Mouse (Mus musculus) stomach, embryonic 14.5 days (tissue): ENCODE measurements around the gene Il27ra. TPM values are rescaled to one million over a fixed set of nuclear protein-coding genes. Genes with fewer than 3 reads are reported as not detected.

Experiments
- ATAC-seq: fragments of 200-750 bp; cut with Nextera tagmentation; 2 replicates; pipeline ENCODE4 v1.8.0; 2017; ENCODE audit warnings: low read depth, moderate TSS enrichment; ENCODE audit not compliant: insufficient number of reproducible peaks, insufficient read depth, low FRiP score
- H3K27ac ChIP-seq: fragments of 300-500 bp; sonication (generic); 2 replicates; pipeline ENCODE4 v1.5.1; 2014; ENCODE audit warnings: mild to moderate bottlenecking, low read length, moderate library complexity, mixed read lengths
- H3K27me3 ChIP-seq: fragments of 300-500 bp; sonication (generic); 2 replicates; pipeline ENCODE4 v1.6.1; 2014; ENCODE audit warnings: low read length, control low read depth, mixed read lengths; ENCODE audit not compliant: control insufficient read depth, insufficient read depth
- H3K36me3 ChIP-seq: fragments of 300-500 bp; sonication (generic); 2 replicates; pipeline ENCODE4 v1.6.1; 2014; ENCODE audit warnings: mild to moderate bottlenecking, control low read depth, low read length, moderate library complexity, mixed read lengths; ENCODE audit not compliant: control insufficient read depth, insufficient read depth
- H3K4me1 ChIP-seq: fragments of 300-500 bp; sonication (generic); 2 replicates; pipeline ENCODE4 v1.6.1; 2014; ENCODE audit warnings: low read length, control low read depth, mixed read lengths; ENCODE audit not compliant: control insufficient read depth, insufficient read depth
- H3K4me2 ChIP-seq: fragments of 300-500 bp; sonication (generic); replicated peaks from 2 replicates; pipeline ENCODE4 v1.6.1; 2014; ENCODE audit warnings: low read depth, low read length, control low read depth
- H3K4me3 ChIP-seq: fragments of 300-500 bp; sonication (generic); 2 replicates; pipeline ENCODE4 v1.5.1; 2014; ENCODE audit warnings: low read depth, low read length, control low read depth
- H3K9ac ChIP-seq: fragments of 300-500 bp; sonication (generic); replicated peaks from 2 replicates; pipeline ENCODE4 v1.6.1; 2014; ENCODE audit warnings: low read depth, mild to moderate bottlenecking, control low read depth, low read length, moderate library complexity, mixed read lengths
- H3K9me3 ChIP-seq: fragments of 300-500 bp; sonication (generic); 2 replicates; pipeline ENCODE4 v1.6.1; 2016; ENCODE audit warnings: low read depth, low read length, control low read depth; ENCODE audit not compliant: control insufficient read depth
- WGBS: fragments of 180-500 bp; shearing (Covaris S2); extraction: QIAGEN DNeasy Blood & Tissue Kit; methylation state at CpG from one replicate; pipeline ENCODE4 v1.1.7; 2014; 5-methylcytosine and 5-hydroxymethylcytosine counted together
- polyA plus RNA-seq: library from polyadenylated mRNA; unstranded; fragments of >200 nt; fragmentation: Nextera tagmentation; extraction: Ambion mirVana; gene quantifications from 2 replicates; pipeline ENCODE4 v1.2.1, GENCODE M21; 2014

Gene Il27ra
- polyA plus RNA-seq, 1 experiment from 2014 or later = 1.1 TPM

DNA sequence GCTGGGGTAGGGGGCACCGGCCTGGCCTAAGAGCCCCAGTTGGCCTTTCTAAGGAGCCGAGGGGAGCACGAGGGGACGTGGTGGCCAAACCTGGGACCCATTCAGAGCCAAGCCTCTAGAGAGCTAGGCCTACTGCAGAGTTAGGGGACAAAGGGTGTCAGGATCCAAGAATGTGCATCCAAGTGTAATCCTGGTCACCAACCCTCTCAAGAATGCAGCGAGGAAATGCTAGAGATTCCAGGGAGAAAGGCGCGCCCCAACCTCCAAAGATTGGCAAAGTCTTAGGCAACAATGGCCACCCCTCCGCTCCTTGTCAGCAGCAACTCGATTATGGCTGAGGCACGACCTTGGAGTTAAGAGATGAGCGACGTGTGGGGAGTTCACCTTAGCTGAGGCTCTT, 20.8 kb downstream of the Il27ra start:
- Histone ChIP-seq H3K27me3 (no peaks in the 10 kb centered on the region), H3K4me2 (peak overlapping the region; percentile 37), H3K27ac (peak overlapping the region; percentile 27; the same call in 1 of the 2 replicates), H3K4me1 (peaks cover 23% of the 10 kb centered on the region), H3K9me3 (no peaks in the 10 kb centered on the region), H3K9ac (0 out of 2 replicates have a peak overlapping the region, but pooled peaks have one; percentile 14), H3K4me3 (peak overlapping the region; percentile 18), H3K36me3 (no peaks in the 10 kb centered on the region)
- 43% methylated on average over 12 of the region's 12 CpGs for WGBS
- peak; percentile 2; the same call in 1 of the 2 replicates for ATAC-seq

DNA sequence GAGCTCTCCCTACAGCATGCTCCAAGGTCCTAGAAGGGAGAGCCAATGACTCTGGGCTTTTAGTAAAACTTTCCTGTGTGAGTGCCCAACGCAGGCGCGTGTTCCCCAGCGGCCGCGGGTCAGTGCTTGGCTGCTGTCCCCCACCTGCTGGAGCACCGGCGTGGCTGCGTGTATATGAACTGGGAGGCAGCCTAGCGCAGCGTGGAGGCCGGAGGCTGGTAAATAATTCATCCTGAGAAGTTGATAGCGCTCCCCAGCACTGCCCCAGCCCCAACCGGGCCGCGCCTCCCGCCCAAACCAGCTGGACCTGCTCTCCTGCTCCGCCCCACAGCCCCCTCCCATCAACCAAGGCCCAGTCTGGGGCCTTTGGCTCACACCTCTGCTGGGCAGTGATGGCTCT, 21.3 kb downstream of the Il27ra start, which contains the start of gene Palm3:
TSS of gene Palm3 (plus strand) at position 376 of the 400 bp plus-strand sequence.
- no peaks in the 10 kb centered on the region for H3K9me3 ChIP-seq
- WGBS = 7% methylated on average over 18 of the region's 18 CpGs
- peaks cover 23% of the 10 kb centered on the region for H3K4me1 ChIP-seq
- H3K4me2 ChIP-seq = peak within 1 kb of the TSS; percentile 37
- peak; percentile 87 for ATAC-seq
- H3K27ac ChIP-seq = peak within 1 kb of the TSS; percentile 27; the same call in 1 of the 2 replicates
- H3K36me3 ChIP-seq = no peaks in the 10 kb centered on the region
- peak within 1 kb of the TSS; percentile 18 for H3K4me3 ChIP-seq
- 0 out of 2 replicates have a peak within 1 kb of the TSS, but pooled peaks have one; percentile 14 for H3K9ac ChIP-seq
- no peaks in the 10 kb centered on the region for H3K27me3 ChIP-seq

DNA sequence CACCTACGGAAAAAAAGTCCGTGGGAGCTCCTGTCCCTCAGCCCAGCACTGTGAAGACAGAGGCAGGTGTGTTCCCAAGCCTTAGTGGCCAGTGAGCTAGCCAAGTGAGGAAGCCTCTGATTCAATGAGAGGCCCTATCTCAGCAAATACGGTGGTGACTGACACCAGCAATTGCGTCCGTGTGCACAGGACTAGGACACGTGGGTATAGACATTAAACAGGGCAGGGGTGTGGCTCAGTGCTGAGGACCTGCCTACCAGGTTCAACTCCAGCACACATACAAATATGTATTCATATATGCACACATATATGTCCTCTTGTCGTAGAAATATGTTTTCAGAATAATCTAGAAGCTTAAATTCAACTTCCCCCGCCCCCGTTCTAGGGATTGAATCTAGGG, 22.7 kb downstream of the Il27ra start:
- no peak overlapping the region for H3K4me2 ChIP-seq
- no peaks in the 10 kb centered on the region for H3K36me3 ChIP-seq
- no peaks in the 10 kb centered on the region for H3K27me3 ChIP-seq
- ATAC-seq = no peak
- no peak overlapping the region for H3K9ac ChIP-seq
- H3K9me3 ChIP-seq = no peaks in the 10 kb centered on the region
- H3K4me1 ChIP-seq = peaks cover 23% of the 10 kb centered on the region
- no peak overlapping the region for H3K4me3 ChIP-seq
- H3K27ac ChIP-seq = no peak overlapping the region
- WGBS = 76% methylated on average over 9 of the region's 9 CpGs

DNA sequence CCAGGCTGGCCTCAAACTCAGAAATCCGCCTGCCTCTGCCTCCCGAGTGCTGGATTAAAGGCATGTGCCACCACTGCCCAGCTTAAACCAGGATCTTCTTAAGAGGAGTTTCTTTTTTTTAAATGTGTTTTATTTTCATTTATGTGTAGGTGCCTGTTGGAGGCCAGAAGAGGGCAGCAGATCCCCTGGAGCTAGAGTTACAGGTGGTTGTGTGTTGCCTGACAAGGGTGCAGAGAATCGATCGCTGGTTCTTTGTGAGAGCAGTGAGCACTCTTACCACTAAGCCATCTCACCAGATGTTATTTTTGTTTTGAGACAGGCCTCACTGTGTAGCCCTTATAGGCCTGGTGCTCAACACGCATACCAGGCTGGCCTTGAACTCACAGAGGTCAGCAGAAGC, 26.6 kb downstream of the Il27ra start:
- H3K27me3 ChIP-seq = peaks cover 20% of the 10 kb centered on the region
- 88% methylated on average over 5 of the region's 5 CpGs for WGBS
- no peaks in the 10 kb centered on the region for H3K9me3 ChIP-seq

DNA sequence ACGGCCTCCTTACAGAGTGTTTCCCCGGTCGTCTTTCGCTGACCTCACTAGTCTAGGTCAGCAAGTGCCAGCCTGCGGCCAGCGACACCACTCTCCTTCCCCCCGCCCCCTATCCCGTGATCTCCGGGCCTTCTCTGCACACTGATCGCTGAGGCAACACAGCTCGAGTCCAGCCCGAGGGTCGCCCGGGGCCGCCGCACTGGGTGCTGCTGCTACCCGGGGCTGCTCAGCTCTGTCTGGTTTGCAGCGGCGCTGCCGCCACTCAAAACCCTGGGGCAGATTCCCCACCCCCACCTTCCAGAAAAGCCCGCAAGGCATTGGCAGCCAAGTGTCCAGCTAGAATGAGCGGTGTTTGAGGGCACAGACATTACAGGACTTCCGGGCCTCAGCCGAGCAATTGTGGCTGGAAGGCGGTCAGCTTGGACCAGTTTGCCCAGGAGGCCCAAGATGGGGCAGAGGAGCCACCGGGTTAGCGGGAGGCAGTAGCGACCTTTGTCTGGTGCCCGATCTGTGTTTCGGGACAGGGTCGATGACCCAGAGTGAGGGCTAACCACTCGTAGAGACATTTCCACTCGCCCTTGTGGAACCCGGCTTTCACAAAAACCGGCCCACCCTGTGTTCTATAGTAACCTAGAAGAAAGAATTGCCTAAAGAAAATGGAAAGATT, 29.8 kb downstream of the Il27ra start:
- Histone ChIP-seq H3K27me3 (peaks cover 28% of the 10 kb centered on the region), H3K4me1 (peaks cover 13% of the 10 kb centered on the region), H3K4me3 (peak overlapping the region; percentile 49), H3K36me3 (no peaks in the 10 kb centered on the region), H3K9me3 (no peaks in the 10 kb centered on the region), H3K4me2 (peak overlapping the region; percentile 92), H3K27ac (no peak overlapping the region), H3K9ac (no peak overlapping the region)
- ATAC-seq = no peak
- WGBS = 13% methylated on average over 35 of the region's 35 CpGs

More for the DNA sequence above, 26.6 kb downstream of the Il27ra start:
- Histone ChIP-seq H3K4me3 (no peak overlapping the region), H3K9ac (no peak overlapping the region), H3K36me3 (no peaks in the 10 kb centered on the region), H3K4me2 (no peak overlapping the region), H3K27ac (no peak overlapping the region), H3K4me1 (peaks cover 13% of the 10 kb centered on the region)
- no peak for ATAC-seq

DNA sequence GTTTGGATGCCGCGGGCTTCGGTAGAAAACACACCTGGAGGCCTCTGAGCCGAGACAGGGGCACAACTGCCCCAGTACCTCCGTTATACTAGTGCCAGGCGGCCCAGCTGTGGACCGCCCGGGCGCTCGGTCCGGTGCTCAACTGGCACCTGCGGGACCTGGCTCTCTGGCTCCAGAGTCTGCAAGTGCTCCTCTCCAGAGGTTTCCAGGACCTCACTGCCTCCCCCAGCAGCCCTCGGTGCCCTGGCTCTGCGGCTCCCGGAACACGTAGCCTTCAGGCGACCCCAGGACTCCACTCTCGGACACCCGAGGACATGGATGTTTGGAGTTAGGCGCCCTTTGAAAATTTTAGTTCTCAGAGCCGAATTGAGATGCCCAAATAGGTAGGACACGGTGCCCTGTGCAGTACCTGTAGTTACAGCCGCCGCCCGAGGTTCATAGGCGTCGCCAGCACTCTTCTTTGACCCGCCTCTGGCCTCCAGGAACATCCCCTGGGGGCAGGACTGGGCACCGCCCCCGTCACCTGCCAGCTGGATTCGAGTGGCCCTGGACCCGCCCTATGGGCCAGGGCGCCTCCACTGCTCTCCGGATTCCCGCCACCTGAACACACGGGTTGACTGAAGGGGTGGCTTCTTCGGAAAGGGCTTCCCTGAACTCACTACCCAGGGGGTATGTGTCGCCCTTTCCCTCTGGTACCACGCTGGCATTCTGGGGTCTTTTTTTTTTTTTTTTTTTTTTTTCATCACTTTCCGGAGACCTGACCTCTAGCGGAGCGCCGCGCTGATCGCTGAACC, 30.5 kb downstream of the Il27ra start, which contains the start of gene 2210011C24Rik:
TSS of gene 2210011C24Rik (minus strand) at position 467 of the 794 bp plus-strand sequence.
- Histone ChIP-seq H3K4me1 (peaks cover 13% of the 10 kb centered on the region), H3K4me2 (peak within 1 kb of the TSS; percentile 92), H3K9ac (peak within 1 kb of the TSS; percentile 18; the same call in 1 of the 2 replicates), H3K36me3 (no peaks in the 10 kb centered on the region), H3K27me3 (peaks cover 28% of the 10 kb centered on the region), H3K9me3 (no peaks in the 10 kb centered on the region), H3K4me3 (peak within 1 kb of the TSS; percentile 49), H3K27ac (no peak within 1 kb of the TSS)
- under 1% methylated on average over 45 of the region's 45 CpGs for WGBS
- no peak; the same call in 1 of the 2 replicates for ATAC-seq

DNA sequence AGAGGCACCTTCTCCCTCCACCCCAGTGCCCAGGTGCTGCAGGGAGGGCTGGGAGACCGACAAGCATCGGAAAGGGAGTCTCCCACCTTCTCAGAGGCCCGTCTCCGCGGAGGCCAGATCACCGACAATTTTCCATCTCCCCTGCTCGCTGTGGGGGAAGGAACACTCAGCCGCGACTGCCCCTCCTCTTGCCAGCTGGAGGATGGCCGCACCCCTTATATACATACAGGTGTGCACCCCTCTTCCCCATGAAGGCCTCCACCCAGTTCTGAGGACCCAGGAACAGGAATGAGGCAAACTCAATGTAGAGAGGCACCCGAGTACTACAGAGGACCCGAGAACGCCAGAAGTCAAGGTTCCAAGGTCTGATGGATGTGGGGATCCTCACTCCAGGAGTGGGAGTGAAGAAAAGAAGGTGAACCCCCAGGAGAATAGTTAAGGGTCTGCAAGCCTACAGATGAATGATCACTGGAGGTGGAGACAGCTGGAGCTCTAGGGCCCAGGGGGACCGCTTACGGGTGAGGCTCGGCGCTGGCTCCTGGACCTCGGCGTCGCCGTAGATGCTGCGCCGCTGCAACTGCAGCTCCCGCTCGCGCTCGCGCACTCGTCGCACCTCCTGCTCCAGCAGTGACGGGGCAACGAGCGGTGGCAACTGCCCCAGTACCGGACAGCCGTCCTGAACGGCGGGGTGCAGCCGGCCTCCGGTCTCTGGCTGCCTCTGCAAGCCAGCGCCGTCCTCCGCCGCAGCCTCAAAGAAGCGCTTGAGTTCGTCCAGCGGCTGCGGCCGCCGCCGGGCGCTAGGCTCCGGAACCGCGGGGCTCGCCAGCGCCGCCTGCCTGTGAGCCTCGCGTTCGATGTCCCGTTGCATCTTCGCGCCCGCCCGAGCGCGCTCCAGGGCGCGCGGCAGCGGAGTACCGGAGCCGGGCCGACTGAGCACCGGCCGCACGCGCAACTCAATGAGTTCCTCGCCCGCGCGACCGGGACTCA, 31.5 kb downstream of the Il27ra start:
- Histone ChIP-seq H3K4me2 (peak overlapping the region; percentile 92), H3K9me3 (no peaks in the 10 kb centered on the region), H3K9ac (peak overlapping the region; percentile 18; the same call in 1 of the 2 replicates), H3K36me3 (no peaks in the 10 kb centered on the region), H3K27me3 (peaks cover 28% of the 10 kb centered on the region), H3K4me1 (peaks cover 13% of the 10 kb centered on the region), H3K4me3 (peak overlapping the region; percentile 49), H3K27ac (no peak overlapping the region)
- peak; percentile 44 for ATAC-seq
- WGBS = 2% methylated on average over 83 of the region's 83 CpGs
